Mouse (Mus musculus): ENCODE data around the gene Xrcc4.
"Not testable (repeated sequence)": the region's sequence is repeated elsewhere in the genome, so short reads cannot be mapped to it uniquely, and the experiment has no call there.

Gene Xrcc4

DNA sequence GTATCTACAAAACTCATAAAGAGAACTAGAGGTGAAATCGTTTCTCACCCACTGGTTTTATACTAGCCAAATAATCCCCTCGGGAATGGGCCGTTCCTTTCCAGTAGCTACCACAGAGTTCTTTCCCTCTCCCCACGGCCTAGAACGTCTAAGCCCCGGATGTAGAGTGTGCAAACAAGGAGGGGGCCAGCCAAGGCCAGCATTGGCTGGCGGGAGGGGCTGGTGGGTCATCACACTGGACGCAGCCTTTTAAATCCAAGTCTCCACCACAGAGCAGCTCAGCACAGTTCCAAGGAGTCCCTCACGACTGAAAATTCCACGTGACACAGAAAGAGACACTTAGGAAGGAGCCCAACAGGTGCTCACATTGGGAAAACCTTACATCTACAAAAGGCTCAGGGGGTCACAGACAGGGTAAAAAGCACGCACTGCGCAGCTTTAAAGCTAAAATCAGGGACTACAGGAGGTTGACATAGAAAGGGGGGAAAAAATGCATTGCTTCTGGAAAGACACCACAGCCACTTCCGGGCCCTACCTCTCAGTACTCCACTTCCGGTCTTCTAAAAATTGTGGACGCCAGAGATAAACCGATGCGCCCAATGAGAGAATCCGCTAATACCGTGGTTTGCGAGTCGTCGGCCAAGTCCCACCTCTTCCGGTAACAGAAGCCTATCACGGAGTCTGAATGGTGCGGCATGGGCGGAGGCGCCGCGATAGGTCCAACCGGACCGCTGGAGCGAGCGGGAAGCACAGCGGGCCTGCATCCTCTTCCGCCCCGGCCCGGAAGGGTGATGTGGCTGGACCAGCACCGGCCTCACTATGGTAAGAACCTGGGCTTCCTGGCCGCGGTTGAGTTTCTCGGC lies at the start of gene Xrcc4, which contains the start of gene Tmem167:
Xrcc4 (minus strand) TSS at position 647 of the 863 bp plus-strand sequence.
Tmem167 (plus strand) TSS at position 162 of the 863 bp plus-strand sequence.
- DNase-seq: peak; percentile 97

DNA sequence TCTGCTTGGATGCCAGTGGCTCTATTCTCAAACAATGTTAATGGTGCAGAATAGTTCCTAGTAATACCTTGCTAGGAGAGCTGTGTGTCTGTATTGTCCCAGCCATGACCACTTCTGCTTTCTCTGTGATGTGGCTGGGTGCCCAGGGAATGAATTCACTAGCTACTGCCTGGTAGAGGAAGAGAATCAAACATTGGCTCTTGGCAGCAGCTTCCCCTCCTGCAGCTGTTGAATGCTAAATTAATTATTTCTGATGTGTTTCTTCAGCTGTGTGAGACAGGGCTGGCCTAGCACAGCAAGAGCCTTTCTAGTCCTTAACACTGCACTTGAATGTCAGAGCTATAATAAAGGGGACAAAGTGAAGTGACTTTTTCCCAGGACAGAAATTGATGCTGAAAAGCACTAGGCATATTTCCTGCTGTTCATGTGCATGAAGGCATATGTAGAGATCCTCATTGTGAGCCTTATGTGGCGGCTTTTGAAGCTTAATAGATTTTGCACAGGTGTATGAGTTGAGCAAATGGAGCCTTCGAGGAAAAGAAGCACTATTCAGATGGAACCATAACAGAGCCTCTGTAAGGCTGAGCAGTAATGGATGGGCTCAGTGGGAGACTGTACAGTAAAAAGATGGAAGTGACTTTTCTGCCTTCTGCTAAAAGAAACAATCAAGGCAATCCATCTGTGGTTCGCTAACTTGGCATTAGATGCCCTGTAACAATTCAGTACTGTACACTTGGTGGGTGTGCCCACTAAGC lies 46.9 kb upstream of the Xrcc4 start:
- peak; percentile 44 for DNase-seq

DNA sequence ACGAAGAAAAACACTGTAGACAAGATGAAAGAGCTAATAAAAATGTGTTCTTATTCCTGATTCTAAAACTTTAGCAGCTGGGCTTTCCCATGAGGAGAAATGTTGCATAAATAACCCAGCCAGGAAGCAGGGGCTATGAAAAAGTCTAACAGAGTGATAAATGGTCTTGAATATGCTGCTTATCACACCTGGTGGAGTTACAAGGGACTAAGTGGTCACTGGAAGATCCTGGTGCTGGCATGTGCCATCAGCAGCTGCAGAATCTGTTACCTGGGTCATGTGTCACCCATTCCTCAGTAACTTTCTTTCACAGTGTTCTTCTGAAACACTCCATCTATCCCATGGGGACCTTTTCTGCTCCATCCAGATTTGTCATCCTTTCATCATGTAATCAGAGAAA lies 22.3 kb upstream of the Xrcc4 start:
- DNase-seq: no peak

DNA sequence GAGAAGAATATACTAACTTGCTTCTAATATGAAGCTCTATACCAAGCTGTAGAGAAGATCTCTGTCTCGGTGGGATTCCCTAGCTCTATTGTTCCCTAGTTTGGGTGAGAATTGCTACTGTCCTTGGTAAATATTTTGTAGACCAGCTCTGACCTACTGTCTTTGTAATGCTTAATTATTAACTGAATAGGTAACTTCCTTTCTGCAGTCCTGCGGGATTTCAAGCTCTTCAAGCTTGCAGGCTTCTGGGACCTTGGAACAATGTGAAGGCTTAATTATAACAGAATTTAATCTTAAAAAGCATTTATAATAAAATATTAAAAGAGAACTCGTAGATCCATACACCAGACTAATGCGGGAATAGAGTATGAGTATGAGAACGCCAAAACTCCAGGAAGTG lies 19.3 kb upstream of the Xrcc4 start:
- DNase-seq: not testable (repeated sequence)

DNA sequence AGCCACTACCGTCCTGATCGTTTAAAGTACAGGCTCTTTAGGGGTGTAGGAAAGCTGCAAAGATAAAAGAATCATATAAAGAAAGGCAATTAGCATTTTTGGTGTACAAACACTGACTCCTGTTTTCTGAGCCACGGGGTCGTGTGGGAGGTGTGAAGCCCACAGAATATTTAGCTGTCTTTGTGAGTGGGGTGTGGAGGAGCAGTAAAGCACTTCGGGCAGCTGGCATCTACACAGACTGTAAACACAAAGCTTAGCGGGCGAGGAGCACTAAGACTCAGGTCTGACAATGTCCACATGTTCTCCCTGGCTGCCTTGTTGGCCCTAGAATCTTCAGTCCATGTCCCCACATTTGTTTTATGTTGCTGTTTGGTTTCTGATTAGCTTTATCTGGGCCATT lies 16.7 kb upstream of the Xrcc4 start:
- DNase-seq: no peak

DNA sequence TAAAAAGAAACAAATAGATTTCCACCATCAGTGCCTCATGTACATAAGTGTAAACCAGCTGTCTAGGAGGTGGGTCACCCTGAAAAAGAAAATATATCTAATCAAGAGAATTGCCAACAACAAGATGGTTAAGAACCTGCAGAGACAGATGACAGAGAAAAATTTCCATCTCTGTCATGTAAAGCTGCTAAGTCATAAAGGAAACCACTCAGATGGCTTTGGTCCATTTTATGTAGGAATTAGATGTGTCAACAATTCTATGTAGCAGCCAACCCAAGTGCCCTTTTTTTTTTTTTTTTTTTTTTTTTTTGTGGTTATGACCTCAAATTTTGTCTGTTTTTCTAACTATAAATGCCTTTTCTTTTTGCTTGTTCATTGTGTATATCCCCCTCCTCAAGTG lies 12.1 kb upstream of the Xrcc4 start:
- DNase-seq: no peak

DNA sequence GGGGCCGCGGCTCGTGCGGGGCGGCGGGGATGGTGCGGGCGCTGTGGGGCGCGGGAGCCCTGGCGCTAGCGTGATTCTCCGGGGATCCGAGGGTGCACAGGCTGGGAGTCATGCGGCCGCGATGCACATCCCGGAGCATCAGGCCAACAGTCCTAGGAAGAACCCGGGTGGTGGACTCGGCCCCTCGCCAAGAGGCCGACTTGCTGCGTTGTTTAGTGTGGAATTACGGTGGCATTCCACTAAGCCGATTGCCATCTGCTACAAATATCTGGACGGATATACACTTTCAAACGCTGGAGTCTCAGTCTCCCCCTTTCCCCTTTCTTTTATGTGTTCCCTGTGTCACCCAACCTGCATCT lies 396 bp upstream of the Xrcc4 start:
- no peak for DNase-seq

DNA sequence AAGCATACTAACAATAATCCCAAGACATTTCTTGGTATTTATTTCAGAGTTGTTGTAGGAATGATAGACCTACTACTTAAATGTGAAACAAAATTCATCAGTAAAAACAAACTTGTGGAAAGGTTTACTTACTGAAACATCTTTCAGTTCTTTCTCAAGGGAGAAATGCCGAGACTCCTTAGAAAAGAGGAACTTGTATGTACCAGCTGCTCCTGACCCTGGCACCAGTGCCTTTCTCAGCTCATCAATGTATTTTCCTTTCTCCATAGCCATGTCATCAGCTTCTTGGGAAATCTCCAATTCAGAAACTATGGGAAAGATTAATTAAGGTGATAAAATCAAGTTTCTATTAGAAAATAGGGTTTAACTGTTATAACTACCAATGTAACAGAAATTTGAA lies 27.5 kb downstream of the Xrcc4 start:
- DNase-seq: no peak

DNA sequence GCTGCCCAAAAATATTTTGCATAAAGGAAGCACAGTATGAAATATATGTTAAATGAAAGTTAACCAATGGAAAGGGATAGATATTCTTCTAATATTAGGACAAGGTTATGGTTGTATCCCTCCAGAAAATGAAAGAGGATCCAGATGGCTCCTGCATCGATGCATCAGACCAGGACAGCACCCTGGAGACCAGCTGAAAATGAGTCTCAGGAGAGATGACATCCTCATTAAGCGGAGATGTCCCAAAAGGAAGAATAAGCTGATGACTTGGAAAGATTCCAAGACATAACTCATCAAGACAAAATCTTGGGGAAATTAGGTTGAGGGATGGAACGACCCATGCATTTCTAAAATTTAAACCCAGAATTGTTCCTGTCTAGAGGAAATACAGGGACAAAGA lies 37.0 kb downstream of the Xrcc4 start:
- no peak for DNase-seq

DNA sequence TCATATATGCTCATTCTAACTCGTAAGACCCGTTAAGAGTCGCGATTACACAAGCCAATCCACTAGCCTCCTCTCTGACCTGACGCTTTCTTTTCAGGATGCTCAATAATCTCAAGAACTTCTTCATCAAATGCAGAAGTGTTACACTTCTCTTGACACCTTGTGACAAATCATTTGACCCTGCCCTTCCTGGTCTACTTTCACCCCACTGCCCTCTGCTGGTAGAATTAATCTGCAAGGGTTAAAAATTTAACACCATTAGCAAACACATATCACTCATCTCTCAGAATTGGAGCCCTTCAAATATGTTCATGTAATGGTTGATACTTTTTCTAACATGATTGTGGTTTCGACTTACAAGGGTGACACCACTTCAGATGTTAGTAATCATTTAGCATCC lies 37.7 kb downstream of the Xrcc4 start:
- no peak for DNase-seq

DNA sequence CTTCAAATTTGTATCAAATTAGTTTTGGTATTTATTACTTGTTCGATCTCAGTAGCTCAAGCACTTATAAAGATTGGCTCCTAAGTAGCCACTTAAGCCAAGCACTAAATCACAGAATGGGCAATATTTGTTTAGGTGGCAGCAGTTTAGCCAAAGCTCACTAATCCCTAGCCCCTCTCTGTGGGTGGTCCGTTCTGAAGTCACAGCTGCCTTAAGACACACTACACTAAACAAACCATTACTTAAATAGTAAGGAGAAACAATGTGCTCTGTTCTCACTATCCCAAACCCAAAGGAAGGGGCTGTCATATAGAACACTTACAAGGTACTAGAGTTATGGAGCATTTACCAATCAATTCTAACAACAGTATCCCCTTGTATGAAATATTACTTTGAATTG lies 49.8 kb downstream of the Xrcc4 start:
- DNase-seq: no peak

DNA sequence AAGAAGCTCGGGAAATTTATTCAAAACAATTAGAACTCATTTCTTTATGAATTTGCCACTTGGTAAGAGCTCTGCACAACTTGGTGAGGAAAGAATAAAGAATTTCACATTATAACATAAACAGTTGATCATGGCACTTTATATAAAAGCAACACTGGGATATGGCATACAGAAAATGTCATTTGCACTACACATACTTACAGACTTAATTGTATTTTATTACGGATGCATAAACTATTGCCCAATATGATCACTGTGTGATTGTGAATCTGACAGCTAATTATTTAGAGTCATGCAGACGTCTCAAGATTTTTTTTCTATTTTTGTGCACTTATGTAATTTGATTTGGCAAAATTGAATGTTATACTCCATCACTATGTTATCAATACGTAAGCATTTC lies 56.4 kb downstream of the Xrcc4 start:
- DNase-seq: no peak

DNA sequence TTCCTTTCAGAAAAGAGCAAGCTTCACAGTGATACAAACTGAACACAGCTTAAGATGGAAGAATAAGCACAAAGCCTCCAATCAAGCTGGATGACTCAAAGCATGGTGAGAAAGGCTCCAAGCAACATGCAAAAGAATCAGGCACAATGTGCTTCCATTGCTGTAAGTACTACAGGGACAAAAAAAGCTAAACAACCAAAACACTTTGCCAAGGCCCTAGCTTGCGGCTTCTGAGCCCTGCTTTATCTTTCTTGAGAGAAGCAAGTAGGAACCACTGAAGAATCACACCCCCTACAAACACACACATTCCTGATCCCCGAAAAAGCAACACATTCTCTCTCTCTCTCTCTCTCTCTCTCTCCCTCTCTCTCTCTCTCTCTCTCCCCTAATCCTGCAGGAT lies 56.9 kb downstream of the Xrcc4 start:
- no peak for DNase-seq

DNA sequence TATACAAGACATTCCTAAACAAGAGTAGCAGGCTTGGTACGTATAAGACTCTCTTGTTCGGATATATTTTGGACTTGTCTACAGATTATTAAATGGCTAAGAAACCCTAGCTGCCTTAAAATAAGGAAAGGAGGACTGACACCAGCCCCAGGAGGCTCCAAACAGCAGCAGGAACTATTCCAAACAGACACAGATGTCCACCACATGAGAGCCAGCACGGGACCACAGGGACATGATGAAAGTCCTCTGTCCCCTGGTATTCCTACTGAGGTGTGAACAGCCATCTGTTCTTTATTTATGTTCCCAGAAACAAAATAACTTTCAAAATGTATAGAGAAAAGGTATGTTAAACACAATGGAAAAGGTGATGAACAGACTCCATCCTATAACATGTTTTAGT lies 58.5 kb downstream of the Xrcc4 start:
- DNase-seq: no peak

DNA sequence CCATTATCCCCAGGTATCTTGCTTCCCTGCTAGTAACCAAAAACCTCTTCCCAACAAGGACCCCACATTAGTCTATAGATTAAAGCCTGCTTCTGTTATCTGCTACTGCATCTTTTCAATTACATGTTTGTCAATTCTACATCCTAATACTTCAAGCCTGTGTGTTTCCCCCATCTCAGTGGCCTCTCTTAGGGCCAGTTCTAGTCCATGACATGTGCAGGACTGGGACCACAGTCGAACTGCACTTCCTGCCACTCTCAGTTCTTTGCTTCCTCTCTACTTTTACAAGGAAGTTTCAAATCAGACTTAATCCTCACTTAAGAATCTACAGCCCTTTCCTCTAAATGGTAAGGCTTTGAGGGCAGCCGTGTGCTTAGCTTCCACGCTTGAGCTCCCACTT lies 76.8 kb downstream of the Xrcc4 start:
- no peak for DNase-seq

DNA sequence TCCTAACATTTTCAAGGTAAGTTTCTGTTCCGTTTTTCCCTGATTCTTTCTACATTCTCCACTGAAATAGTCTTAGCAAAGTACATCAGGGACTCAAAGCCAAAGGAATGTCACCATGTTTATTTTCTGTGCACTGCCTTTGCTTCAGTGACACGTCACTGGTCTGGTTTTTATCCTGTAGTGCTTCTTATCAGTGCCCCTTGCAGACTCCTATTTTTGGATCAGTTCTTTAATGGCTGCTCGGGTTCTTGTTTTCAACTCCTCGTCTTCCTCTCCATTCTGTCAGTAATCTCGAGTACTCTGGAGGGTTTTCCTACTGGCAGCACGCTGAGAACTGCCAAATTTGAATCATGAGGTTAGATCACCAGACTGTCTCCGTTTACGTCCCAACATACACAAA lies 77.2 kb downstream of the Xrcc4 start:
- no peak for DNase-seq

DNA sequence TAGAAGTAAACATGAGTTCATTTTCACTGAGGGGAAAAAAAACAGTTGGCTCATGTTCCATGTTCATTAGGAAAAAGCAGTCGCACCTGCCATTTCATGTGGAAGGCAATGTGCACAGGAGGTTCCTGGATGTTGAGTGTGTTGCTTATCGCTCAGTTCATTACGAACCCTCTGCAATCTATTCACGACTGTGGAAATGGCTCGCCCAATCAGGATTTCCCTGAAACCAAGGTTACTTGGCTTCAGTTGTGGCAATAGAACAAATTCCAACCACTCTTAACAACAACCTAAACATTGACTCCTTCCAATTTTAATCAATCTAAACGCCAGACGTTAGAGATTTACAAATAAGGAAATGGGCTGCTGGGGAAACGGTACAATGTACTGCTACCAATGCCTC lies 78.3 kb downstream of the Xrcc4 start:
- DNase-seq: no peak

DNA sequence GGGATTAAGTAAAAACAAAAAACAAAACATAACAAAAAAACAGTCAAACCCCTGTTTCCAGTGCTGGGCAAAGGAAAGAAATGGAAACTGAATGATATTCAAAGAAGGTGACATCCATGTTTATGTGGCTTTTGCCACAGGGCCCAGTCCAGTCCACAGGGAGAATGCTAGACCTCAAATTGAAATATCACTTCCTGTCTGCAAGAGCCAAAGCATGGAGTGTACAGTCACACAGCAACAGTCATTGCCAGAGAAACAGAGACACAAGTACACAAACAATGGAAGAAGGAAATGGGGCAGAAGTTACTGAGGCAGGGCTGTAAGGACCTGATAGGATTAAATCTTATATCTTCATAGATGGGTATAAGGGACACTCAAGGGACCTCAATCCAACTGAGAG lies 79.6 kb downstream of the Xrcc4 start:
- no peak for DNase-seq

DNA sequence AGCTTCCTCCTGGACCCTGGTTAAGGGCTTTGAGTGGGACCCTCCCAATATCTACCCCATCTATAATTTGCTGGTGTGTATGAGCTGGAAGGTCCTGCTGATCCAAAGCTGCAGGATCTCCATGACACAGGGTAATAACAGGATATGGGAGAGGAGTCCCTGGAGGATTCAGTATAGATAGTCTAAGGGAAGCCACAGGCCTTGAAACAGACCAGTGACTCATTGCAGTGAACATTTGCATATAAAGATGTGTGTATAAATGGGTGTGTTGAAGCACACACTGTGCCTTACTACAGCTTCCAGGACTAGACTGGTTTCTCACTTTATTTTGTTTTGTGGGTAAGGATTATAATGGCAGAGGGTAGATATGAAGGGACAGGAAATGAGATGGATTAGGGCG lies 83.8 kb downstream of the Xrcc4 start:
- no peak for DNase-seq

DNA sequence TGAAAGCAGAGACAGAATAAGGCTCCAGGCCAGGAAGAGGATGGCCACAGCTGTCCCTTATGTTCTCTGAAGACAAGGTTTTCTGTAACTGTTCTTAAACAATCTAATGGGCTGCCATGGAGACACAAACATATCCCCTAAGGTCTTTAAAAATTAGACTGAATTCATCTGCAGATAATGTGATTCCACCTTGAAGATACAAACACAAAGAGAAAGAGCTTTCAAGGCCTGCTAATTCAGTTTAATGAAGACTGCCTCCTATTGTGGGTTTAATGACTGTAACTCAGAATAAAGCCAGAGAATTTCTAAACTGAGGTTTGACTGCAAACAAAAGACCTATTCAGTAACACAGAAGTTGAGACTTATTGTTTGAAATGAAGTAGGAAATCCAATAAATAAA lies 91.9 kb downstream of the Xrcc4 start:
- no peak for DNase-seq

DNA sequence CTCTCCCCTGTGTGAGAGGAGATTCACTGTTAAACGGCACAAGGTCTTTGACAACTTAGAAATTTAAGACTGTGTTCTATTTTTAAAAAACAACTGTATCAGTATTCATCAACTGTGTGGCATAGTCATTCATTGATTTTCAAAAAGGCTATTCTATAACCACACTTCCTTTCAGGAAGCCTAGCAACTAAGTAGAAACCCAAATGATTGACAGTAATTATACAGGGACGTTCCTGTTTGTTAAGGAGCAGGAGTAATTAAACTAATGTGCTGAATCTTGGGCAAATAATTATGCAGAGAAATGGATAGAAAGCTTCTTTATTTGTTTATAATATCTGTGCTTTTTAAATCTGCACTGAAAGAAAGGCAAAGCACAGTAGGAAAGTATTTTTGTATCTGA lies 103.3 kb downstream of the Xrcc4 start:
- no peak for DNase-seq

DNA sequence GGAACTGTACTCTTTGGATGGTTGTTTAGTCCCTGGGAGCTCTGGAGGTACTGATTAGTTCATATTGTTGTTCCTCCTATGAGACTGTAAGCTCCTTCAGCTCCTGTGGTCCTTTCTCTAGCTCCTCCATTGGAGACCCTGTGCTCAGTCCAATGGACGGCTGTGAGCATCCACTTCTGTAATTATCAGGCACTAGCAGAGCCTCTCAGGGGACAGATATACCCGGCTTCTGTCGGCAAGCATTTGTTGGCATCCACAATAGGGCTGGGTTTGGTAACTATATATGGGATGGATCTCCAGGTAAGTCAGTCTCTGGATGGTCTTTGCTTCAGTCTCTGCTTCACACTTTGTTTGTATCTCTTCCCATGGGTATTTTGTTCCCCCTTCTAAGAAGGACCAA lies 118.5 kb downstream of the Xrcc4 start:
- no peak for DNase-seq

DNA sequence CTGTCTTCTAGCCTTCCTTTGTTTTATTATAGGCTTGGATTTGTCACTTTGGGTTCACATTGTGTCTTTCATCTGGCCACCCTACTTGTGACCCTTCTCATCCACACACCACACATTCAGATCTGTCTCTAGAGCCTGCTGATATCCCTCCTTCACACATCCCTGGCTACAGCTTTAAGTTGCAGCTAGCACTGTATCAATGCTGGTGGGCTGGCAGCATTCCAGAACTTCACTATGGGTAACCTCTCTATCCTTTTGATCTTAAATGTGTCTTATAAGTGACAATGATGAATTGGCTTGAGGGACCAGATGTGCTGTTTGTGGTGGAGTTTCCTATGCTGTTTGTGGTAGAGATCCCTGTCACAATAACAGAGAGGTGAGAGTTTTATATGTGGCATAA lies 120.7 kb downstream of the Xrcc4 start:
- no peak for DNase-seq

DNA sequence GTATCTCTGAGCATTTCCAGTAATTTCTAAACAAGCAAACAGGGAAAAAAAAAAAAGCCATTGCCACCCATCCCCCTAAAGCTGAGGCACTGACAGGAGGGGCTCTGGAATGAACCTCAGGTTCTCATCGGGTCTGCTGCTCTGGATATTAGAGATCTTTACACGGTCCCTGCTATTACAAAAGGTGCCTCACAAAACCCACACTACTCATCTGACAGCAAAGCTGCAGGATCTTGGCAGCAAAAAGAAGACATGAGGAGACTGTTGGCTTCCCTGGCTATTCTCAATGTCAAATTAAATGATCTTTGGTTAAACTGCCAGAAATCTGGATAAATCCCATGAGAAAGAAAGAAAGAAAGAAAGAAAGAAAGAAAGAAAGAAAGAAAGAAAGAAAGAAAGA lies 145.1 kb downstream of the Xrcc4 start:
- DNase-seq: no peak

DNA sequence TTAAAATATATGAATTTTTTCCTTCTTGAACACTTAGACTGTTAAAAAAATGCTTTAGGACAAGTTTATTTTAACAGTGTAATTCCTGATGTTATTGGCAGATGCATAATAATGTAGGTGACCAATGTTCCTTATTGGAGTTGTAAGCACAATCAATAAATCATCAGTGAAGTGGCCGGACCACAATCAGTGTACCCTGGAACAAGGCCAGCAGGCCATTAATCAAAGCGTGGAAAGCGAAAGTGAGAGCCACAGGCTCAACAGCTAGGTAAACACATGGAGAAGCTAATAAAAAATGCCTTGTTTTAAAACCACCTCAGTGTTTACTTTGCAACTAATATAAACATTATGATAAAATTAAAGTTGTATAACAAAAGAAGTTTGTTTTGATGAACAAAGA lies 159.9 kb downstream of the Xrcc4 start:
- peak; percentile 72 for DNase-seq

Measured in kidney, postnatal 10 days (tissue).